Mouse (Mus musculus): ENCODE measurements around the gene Cdkn2b.

Gene Cdkn2b

DNA sequence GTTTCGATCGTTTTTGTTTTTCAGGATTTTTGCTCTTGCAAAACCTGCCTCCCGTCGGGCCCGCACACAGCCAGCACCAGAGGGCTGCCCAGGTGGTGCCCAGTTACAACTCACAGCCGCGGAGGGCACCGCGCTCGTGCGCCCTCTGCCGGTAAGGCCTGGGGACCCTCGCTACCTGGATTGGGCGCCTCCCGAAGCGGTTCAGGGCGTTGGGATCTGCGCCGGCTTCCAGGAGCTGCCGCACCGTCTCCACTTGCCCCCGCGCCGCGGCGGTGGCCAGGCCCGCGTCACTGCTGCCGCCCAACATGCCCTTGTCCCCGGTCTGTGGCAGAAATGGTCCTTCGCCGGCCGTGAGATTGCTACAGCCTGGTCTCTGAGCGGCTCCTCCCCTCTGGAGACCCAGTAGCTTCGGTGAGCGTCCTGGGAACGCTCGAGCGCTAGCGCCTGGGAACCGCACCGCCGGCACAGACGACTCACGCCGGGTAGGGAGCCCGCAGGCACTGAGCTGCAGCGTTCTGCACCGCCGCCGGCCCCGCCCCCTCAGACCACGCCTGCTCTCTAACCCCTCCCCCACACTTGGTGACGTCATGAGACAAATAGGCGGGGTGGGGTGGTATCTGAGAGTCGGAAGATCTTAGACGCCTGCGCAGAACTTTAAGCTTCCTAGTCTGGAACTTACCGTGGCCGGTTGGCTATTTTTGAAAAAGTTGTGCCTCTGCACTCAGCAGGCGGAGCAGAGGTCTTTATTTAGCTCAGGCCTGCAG is at the start of gene Cdkn2b:
Cdkn2b (minus strand) TSS at position 549 of the 764 bp plus-strand sequence.
- DNase-seq (ENCODE audit: low read depth, low spot score) = peak; percentile 97

DNA sequence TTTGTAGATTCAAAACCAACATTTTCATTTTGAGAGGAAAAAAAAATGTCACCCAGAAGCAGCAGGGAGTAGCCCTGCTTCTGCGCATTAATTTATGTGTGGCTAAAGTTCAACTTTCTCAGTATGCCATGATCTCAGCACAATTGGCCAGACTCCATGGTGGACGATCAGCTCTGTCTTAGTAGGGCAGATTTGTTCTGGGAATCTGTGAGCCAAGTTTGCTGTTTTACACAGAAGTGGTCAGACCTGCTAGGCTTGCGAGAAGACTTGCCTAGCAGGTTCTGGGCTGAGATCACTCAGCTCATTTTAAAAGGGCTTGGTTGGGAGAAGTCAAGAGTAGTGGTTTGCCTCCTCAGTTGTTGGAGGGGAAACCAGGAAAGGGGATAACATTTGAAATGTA is 49.5 kb upstream of the Cdkn2b start:
- no peak for DNase-seq (ENCODE audit: low read depth, low spot score)

DNA sequence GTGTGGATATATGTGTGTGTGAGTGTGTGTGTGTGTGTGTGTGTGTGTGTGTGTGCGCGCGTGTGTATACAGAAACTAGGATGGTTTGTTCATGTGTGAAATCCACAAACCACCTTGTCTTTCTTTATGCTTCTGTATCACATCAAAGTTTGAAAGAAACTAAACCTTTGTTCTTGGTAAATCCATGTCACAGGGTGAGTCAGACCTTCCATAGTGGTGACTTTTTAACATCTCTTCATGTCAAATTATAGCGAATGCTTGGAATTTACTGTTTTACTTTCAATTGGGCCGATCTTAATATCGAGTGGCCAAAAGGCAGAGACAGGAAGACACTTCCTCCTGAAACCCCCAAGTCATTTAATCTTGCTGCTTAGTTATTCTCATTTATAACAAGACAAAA is 48.7 kb upstream of the Cdkn2b start:
- DNase-seq (ENCODE audit: low read depth, low spot score) = peak; percentile 45

DNA sequence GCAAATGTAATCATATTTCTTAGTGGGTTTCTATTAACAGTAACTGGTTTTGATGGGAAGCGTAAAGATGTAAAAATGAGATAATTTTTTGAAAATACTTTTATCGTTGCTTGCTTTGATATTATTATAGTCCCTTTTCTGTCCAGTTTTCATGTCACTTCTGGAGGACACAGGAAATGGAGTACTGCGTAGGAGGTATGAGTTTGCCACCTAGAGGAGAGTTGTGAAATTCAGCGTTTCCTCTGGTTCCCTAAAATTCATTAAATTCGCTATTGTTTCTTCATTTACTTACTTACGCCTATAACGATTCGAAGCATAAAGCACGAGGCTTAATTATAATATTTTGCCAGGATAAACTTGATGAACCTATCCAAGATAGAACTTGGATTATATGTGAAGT is 43.1 kb upstream of the Cdkn2b start:
- peak; percentile 63 for DNase-seq (ENCODE audit: low read depth, low spot score)

DNA sequence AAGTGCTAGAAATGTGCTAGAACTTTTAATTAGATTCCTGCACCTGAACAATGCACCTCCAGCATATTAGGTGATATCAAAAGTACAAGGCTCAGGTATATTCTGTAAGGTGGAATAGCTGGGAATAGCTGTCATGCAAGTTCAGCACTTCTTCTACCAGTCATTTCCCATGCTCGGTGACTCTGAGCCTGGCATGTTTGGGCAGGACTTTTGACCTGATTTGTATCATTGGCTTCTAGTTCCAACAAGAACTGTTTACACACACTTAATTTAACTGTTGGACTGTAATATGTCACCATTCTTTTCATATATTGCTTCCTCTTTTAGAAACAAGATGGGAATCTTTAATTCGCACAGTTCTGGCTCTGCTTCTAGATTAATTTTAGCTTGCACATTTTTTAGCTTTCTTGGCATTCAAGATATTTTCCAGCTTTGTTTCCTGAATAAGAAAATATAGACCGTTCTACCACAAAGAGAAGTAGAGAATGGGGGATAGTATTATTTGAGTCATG is 42.3 kb upstream of the Cdkn2b start:
- DNase-seq (ENCODE audit: low read depth, low spot score) = no peak

DNA sequence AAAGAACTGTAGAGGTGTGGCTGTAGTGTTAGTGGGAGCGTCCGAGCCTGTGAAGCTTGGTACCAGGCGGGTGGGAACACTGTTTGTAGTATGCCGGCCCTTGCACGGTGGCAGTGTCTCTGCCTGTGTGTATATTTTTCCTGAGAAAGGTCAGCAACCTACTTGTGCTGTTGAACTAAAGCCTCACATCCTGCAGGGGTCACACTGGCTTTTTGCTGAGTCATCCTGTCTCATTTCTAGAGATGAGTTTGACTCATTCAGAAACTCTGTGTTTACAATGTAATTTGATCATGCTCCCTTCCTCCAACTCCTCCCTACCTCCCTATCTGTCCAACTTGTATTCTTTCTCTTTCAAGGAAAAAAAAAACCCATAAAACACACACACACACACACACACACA is 40.6 kb upstream of the Cdkn2b start:
- peak; percentile 90 for DNase-seq (ENCODE audit: low read depth, low spot score)

DNA sequence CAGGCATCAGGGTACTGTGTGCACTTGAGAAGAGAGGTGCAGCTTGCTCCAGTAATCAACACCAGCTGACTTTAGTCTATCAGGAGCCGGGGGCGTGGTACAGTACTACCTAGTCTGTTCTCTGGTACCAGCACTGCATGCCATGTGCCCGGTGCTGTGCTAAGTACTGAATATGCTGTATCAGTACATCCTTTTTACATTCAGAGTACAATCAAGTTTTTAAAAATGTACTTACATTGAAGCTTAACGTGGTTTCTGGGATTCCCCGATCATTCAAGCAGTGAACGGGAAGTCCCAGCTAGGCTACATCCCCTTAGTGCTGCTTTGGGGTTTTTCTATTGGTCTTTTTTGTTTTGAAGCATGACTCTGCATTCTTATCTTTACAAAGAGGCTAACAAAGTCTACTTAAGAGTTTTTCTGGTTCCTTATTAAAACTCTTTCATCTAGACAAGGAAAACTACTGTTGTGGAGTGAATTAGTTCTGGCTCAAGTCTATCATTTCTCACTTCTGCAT is 40.2 kb upstream of the Cdkn2b start:
- peak; percentile 88 for DNase-seq (ENCODE audit: low read depth, low spot score)

DNA sequence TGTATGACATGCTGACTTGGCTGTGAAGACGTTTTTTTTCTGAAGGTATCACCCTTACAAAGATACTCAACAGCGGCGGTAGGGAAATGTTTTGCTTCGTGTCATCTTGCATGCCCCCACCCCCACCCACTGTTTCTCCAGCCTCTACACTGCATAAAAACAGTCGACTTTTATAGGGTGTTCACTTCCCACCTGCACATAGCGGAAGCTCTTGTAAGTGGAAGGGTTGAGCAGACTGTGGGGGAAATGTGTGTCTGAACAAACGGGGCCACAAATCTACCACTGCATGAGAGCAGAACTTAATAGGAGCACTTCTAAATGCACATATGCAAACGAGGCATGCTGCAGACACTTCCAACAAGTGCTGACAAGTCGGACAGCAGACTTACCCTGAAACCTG is 39.6 kb upstream of the Cdkn2b start:
- peak; percentile 89 for DNase-seq (ENCODE audit: low read depth, low spot score)

DNA sequence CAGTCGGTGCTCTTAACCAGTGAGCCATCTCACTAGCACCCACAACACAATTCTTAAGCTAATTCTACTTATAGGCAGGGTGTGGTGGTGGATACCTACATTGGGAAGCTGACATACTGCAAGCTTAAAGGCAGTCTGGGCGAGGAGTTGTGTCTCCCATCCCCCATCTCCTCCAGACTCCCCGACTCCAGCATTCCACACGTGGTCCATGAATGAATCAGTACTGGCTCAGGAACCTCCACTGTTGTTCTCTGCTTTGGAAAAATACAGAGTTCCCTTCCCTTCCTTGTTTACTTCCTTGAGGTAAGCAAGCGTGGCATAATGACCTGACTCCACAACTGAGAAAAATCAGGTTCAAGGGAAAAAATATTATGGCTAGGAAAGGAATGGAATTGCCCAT is 38.0 kb upstream of the Cdkn2b start:
- no peak for DNase-seq (ENCODE audit: low read depth, low spot score)

DNA sequence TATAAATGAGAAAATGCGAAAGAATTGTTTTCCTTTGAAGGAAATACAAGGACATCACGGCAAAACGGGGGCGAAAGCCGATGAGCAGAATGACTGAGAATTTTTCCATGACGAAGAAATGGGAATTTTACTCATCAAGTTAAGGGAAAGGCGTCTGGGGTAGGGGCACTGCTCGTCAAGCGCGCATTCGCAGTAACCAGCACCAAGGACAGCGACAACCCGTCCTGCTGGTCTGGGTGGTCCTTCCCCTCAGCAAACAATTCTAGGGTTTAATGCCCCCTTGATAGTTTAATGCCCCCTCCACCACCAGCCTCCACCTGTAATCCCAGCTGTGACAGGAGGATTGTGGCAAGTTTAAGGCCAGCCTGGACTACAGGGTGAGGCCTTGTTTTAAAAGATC is 2.6 kb upstream of the Cdkn2b start:
- no peak for DNase-seq (ENCODE audit: low read depth, low spot score)

DNA sequence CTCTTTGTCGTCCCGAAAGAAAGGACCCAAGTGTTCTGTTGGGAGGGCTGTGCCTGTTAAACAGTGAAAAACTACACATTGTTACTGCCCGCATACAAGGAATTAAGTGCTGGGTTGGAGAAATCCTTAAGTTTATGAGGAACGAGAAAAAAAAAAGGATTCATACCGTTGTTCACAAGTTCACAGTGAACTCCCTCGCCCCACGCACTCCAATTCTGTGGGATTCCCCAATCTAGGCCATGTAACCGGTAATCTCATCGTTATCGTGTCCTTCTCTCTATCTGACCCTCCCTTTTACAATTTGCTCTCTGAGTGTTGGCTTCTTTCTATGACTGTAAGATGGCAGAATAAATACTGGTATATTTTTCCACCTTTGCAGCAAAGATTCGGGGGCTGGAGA is 843 bp downstream of the Cdkn2b start:
- DNase-seq (ENCODE audit: low read depth, low spot score) = no peak

DNA sequence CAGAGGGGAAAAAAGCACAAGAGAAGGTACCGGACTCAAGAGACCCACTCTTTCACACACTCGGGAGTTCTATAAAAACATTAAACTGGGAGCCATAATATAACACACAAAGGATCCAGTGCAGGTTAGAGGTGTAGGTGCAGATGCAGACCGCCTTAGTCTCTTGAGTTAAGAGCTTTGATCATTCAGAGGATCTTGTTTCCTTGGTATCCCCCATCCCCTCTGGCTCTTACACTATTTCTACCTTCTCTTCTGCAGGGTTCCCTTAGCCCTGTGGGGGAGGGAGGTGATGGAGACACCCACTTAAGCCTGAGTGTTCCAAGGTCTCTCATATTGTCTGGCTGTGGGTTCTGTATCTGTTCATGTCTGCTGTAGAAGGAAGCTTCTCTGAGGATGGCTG is 2.8 kb downstream of the Cdkn2b start:
- no peak for DNase-seq (ENCODE audit: low read depth, low spot score)

DNA sequence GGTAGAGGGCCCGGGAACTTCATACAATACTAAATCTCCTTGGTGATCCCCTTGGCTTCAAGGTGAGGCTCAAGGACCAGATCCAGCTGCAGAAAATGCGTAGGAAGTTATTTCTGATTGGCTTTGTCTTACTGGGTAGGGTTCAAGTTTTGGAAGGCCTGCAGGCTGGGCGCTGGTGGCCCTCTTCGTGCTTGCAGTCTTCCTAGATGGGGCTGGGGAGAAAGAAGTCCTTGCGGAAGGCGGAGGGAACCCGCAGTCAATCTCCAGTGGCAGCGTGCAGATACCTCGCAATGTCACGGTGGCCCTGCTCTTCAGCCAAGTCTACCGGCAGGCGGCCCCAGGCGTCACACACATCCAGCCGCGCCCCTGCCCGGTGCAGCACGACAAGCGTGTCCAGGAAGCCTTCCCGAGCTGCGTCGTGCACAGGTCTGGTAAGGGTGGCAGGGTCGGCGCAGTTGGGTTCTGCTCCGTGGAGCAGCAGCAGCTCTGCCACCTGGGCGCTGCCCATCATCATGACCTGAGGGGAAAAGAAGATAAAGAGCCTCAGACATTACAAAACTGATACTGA is 4.0 kb downstream of the Cdkn2b start:
- DNase-seq (ENCODE audit: low read depth, low spot score) = peak; percentile 84

DNA sequence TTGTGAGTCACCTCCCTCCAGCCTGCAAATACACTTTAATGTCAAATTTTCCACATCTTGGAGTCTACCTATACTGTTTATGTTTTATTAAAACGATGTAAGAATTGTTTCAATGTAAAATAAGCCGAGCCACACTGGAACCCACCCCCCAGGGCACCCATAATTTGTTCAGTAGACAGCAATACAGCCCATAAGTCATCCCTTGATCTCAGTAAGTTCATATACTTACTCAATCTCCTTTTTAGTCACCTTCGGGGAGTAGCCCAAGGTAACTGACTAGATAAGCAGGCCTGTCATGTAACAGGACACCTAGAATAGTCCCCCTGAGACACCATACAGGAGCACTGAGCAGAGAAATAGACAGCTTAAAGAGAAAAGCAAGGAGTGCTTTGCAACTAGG is 5.1 kb downstream of the Cdkn2b start:
- peak; percentile 10 for DNase-seq (ENCODE audit: low read depth, low spot score)

DNA sequence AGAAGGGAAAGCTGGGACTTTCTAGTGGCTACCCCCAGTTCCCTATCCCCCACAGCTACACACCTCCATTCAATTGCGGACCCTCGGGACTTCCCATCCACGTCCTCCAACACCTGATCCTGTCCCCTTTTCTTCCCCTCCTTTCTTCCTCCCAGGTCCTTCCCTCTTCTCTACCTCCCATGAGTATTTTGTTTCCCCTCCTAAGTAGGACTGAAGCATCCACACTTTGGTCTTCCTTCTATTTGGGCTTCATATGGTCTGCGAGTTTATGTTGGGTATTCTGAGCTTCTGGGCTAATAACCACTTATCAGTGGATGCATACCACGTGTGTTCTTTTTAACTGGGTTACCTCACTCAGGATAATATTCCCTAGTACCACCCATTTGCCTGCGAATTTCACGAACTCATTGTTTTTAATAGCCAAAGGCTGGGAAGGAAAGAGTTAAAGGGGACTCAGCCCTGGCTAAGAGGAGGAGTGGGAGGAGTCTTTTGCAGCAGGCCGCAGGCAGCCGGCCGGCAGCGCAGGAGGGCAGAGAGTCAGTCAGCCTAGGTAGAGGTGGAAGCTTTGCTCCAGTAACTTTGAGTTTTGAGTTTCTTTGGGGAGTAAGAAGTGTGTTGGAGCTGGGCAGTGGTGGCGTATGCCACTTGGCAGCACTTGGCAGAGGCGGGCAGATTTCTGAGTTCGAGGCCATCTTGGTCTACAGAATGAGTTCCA is 7.4 kb downstream of the Cdkn2b start:
- peak; percentile 38 for DNase-seq (ENCODE audit: low read depth, low spot score)

DNA sequence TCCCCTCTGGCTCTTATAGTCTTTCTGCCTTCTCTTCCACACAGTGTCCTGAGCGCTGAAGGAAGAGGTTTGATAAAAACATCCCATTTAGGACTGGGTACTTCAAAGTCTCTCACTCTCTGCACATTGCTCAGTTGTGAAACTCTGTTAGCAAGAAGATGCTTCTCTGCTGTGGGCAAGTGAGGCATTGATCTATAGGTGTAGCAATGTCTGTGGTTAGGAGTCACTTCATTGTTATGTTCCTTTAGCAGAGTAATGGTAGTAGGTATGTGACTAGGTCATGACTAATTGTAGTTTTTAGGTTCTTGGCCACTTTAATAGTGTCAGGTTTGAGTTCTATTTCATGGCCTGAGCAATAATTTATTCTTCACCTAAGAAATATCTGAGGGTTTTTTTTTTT is 8.7 kb downstream of the Cdkn2b start:
- DNase-seq (ENCODE audit: low read depth, low spot score) = no peak

DNA sequence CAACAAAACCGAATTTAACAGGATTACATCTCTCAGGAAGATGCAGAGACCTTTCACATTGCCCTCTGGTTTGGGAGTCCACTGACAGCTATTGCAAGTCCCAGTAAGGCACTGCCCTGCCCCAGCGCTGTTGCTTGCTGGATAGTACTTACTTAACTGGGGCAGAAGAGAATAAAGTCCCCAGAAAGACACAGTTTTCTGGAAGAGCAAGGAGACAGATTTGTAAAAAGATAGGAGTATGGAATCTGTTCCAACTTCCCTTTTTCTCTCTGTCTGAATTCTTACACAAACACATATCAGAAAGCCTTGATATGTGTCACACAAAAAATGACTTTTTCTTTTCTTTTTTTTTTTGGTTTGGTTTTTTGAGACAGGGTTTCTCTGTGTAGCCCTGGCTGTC is 11.1 kb downstream of the Cdkn2b start:
- no peak for DNase-seq (ENCODE audit: low read depth, low spot score)

DNA sequence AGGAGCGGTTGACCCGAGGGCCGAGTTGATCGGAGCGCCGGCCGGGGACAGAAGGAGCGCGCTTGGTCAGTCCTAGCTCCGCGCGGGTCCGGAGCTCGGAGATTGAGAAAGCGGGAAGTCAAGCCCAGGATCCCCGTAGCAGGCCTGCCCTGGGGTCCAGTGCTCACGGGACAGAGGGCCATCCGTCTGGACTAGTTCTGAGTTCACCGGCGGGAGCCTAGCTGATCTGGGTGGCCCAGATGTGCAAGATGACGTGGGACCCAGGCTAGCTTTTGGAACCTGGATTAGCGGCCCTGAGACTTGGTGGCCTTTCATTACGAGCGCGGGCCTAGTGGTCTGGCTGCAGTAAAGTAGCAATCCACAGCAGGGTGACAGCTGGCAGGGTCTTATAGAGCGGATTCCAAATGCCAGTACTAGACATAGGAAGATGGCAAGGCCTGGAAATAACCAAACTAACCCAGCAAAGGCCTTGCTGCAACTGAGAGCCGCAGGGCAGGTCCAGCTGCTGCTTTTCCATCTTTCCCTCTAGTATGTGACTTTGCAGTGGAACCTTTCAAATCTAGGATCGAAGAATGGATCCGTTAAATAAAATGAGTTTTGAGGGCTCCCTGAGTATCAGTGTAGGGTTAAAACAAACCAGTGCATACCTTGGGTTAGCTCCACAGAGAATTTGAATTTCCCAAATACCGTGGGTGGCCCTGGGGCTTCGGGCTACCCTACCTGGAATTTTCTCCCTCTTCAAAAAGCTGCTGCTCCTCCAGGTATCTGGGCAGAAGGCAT is 15.2 kb downstream of the Cdkn2b start:
- no peak for DNase-seq (ENCODE audit: low read depth, low spot score)

DNA sequence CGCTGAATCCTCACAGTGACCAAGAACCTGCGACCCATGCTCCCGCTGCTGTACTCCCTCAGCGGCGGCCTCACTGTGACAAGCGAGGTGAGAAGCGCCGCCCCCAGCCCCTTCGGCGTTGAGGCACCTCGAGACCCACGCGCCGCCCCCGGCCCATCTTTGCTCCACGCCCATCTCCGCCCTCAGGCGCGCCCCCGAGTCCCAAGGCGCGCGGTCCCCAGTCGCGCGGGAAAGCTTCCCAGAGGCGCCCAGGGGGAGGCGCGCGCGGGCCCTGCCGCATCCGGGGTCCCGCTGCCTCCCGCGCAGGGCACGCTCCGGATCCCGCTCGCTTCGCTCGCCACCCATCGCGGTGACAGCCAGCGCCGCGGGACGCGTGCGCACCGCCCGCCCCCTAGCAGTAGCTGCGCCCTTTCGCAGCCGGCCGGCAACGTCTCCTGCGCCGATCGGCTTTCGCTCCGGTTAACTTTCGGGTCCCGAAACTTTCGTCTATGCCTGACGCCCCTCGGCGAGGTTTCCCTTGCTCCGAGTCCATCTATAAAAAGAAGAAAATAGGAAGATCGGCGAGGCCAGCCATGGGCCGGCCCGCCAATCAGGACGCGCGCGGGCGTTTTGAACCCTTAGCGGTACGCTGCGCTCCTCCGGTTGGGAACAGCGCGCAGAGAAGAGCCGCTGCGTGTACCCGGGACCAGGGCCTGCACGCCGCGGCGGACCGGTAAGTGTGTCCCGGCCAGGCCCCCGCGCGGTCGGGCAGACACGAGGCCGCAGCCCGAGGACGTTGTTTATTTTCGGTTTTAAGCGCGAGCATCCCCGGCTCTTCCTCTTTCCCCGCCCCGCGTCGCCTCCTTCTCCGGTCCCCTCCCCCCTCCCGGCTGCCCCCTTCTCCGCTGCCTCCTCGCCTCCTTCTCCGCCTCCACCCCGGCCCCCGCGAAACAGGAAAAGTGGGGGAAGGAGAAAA is 16.1 kb downstream of the Cdkn2b start, which contains the start of gene Cdkn2a:
Cdkn2a (minus strand) TSS at position 168 of the 955 bp plus-strand sequence.
- DNase-seq (ENCODE audit: low read depth, low spot score) = peak; percentile 97

DNA sequence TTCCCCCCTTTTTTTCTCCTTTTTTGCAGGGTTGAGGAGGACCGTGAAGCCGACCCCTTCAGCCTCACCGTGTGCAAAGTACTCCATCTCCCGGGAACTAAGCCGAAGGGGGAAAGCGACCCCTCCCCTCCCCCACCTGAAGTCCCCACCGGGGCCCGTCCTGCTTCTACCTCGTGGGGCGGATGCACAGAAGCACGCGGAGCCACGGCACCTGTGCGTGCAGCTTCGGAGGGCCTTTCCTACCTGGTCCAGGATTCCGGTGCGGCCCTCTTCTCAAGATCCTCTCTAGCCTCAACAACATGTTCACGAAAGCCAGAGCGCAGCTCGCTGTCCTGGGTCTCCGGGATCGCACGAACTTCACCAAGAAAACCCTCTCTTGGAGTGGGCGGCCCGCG is 16.8 kb downstream of the Cdkn2b start:
- DNase-seq (ENCODE audit: low read depth, low spot score) = no peak
